Mouse (Mus musculus): ENCODE results near the gene Sipa1l1. TPM values are rescaled to one million over a fixed set of nuclear protein-coding genes. Genes with fewer than 3 reads are reported as not detected.
"Not testable (repeated sequence)": the region's sequence is repeated elsewhere in the genome, so short reads cannot be mapped to it uniquely, and the experiment has no call there.

Sipa1l1 gene
- total RNA-seq, 2 experiments from 2014 or later: 26.9 to 29.9 TPM

- no peak for ATAC-seq (replicated peaks; ENCODE audit: poor library complexity)
Observed at GRCm38 (mm10) chr12:82173623-82174022, 4.5 kb downstream of the Sipa1l1 start.

DNA sequence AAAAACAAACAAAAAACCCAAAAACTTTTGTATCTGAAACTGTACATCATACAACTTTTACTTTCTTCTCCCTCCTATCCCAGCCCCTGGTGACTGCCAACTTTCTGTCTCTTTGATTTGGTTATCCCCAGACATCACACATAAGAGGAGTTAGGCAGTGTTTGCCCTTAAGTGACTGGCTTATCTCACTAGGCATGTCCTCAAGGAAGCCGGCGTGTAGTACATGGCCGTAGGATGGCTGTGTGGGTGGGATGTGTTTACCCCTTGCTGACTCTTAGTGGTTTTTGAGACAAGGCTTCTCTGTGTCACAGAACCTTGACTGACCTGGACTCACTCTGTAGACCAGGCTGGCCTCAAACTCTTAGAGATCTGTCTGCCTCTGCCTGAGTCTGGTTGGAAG, 6.6 kb downstream of the Sipa1l1 start:
- ATAC-seq (replicated peaks; ENCODE audit: poor library complexity): peak; percentile 58

- no peak for ATAC-seq (replicated peaks; ENCODE audit: poor library complexity)
Observed at GRCm38 (mm10) chr12:82178636-82179035, 9.5 kb downstream of the Sipa1l1 start.

GRCm38 (mm10) chr12:82179626-82180025, 10.5 kb downstream of the Sipa1l1 start:
- ATAC-seq (replicated peaks; ENCODE audit: poor library complexity): no peak

DNA sequence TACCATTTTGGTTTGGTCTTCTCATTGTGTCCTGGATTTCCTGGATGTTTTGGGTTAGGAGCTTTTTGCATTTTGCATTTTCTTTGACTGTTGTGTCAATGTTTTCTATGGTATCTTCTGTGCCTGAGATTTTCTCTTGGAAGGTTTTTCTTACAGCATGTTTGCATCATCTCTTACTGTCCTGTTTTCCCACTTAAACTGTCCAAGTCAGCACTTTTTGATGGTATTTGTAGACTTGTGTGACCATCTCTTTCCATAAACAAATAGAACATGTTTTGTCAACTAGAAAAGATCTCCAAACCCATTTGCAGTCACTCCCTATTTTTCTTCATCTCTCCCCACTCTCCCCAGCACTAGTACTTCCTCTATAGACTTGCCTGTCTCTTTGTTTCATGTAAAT, 17.0 kb downstream of the Sipa1l1 start:
- not testable (repeated sequence) for ATAC-seq (replicated peaks; ENCODE audit: poor library complexity)

- no peak for ATAC-seq (replicated peaks; ENCODE audit: poor library complexity)
Observed at GRCm38 (mm10) chr12:82186740-82187139, 17.6 kb downstream of the Sipa1l1 start.

DNA sequence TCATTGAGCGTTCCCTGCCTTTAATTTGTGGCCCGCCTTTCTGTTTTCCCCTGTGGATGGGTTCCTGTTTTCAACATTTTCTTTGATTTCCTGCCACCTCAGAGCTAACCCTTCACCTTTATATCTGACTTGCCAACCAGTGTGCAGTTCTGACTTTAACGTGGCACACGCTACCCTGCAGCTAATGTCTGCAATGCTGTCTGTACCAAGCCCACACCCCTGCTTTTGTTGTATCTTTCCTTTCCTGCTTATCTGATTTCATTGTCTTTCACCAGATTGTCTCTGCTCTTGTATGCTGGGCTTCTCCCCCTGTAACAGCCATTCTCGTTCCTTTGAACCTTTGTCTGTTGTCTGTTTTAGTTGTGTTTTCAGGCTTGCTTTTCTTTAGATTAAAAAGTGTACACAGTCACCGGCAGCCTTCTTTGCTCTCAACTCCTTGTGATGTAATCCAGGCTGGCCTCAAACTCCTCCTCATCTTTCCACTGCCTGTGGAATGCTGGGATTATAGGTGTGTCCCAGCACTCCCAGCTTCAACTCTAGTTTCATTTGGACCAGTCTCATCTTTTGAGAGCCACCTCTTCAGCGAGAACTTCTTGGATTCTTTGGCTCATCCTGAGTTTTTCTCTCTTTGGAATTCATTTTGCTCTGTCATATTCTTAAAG, 18.2 kb downstream of the Sipa1l1 start:
- no peak for ATAC-seq (replicated peaks; ENCODE audit: poor library complexity)

- ATAC-seq (replicated peaks; ENCODE audit: poor library complexity): no peak
Observed at GRCm38 (mm10) chr12:82188321-82189075, 19.4 kb downstream of the Sipa1l1 start.

GRCm38 (mm10) chr12:82189076-82189675, 20.1 kb downstream of the Sipa1l1 start:
- ATAC-seq (replicated peaks; ENCODE audit: poor library complexity): no peak

DNA sequence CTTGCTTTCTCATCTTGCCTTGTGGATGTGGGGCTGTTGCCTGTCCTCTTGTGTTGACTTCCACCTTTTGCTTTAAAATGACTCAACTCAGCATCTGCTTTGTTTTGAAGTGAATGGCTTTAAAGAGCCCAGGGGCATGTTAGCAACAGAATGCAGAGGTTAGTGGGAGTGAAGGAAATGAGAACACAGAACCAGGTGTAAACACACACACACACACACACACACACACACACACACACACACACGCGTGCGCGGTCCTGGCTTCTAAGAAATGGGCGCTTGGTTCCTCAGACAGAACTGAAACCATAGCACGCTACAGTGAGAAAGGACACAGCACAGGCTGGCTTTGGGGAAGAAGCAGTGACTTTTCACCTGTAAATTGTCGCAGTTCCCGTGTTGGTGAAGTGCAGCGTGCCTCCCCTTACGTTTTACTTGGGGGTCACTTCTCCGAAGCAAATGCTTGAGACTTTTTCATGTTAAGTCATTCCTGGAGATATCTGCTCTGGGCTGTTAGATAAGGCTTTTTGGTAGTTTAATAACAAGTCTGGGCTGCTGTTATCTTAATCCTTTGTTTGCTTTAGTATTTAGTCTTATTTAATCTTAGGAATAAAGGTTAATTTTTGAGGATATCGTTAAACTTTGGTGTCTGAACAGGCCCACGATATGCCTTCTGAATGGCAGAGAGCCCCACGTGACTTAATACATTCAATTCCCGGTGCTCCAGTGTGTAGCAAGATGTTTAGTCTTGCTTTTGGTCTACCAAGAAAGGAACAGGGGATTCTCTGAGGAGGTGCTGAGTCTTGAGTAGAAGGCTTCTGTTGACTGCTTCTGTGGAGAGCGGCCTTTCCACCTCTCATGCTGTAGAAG, 20.8 kb downstream of the Sipa1l1 start:
- ATAC-seq (replicated peaks; ENCODE audit: poor library complexity): peak; percentile 50

- no peak for ATAC-seq (replicated peaks; ENCODE audit: poor library complexity)
Observed at GRCm38 (mm10) chr12:82190582-82190965, 21.5 kb downstream of the Sipa1l1 start.

DNA sequence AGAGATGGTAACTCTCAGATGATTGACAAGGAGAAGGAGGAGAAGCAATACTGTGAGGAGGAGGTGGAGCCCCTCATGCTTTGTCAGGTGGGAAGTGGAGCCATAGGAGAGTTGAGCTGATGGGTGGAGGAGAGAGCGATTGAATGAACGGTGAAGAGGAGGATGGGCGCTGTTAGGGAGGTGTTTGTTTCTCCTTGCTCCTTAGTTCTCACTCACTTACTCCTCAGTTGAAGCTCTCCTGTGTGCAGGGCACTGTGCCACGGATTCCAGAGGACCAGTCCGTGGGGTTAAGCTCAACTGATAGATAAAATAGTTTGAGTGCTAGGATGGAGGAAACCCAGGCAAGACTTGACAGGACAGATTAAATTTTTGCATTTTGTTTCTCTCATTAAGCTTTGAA, 22.6 kb downstream of the Sipa1l1 start:
- ATAC-seq (replicated peaks; ENCODE audit: poor library complexity): no peak

DNA sequence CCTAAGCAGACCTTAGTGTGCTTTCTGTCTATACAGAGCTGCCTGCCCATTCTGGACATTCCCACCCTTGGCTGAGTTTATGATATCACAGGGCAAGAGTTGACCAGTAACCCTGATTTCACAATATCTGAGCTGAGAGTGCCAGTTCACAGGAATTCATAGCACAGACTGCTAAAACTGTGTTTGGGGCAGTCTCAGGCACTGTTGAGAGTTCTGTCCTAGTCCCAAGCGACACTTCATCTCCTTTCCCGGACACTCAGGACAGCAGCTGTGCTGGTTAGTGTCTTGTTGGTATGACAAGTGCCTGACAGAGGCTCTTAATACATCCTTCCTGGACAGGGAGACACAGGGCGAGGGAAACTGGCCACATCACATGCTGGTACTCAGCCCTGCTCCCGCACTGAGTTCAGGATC, 23.5 kb downstream of the Sipa1l1 start:
- ATAC-seq (replicated peaks; ENCODE audit: poor library complexity): no peak

DNA sequence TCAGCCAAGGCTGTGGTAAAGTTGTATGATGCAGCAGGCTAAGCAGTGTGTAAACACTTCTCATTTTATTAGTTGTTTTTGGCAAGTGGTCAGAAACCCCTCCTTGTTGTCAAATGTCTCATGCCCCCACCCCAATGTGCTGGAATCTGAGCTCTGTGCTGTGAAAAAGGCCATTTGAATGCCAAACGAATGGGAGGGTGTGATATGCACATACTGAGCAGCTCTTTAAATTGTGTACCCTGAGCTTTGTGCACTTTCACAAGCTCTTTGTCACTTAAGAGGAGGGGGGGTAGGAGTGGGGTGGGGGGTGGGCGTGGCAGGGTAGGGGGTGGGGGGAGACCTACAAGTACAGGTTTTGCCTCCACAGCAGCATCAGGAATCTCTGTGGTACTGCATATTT, 24.4 kb downstream of the Sipa1l1 start:
- ATAC-seq (replicated peaks; ENCODE audit: poor library complexity): no peak

DNA sequence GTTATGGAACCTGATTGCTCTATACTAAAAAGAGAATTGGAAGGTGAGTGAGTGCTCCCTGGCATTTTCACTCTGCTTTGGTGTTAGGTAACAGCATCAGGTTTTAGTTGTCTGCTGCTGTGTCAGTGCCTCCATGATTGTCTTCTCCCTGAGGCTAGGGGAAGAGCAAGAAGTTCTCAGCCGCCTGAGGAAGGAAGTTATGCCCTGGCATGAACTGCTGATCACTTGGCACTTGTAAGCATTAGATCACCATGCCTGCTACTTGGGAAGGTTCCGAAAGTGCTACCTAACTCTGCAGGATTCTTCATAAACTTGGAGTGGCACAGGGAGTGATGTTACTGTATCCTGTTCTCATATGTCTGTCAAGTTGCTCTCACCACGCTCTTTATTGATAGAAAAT, 25.8 kb downstream of the Sipa1l1 start:
- no peak for ATAC-seq (replicated peaks; ENCODE audit: poor library complexity)

DNA sequence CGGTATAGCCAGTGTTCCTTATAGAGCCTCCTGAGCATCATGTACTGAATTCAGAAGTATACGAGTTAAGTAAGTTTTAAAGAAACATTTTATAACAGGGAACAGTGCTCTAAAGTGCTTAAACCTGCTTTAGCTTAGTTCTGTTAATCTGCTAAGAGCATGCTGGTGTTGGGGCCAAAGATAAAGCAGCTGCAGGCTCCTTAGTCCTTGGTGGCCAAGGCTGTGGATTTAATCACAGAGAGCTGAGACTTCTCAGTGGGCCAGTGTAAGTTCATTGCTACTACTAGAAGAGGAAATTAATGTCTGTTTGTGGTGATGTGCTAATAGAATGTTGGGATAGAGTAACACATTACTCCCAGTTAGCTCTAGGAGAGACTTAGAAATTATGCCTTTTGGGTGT, 27.1 kb downstream of the Sipa1l1 start:
- ATAC-seq (replicated peaks; ENCODE audit: poor library complexity): peak; percentile 85

DNA sequence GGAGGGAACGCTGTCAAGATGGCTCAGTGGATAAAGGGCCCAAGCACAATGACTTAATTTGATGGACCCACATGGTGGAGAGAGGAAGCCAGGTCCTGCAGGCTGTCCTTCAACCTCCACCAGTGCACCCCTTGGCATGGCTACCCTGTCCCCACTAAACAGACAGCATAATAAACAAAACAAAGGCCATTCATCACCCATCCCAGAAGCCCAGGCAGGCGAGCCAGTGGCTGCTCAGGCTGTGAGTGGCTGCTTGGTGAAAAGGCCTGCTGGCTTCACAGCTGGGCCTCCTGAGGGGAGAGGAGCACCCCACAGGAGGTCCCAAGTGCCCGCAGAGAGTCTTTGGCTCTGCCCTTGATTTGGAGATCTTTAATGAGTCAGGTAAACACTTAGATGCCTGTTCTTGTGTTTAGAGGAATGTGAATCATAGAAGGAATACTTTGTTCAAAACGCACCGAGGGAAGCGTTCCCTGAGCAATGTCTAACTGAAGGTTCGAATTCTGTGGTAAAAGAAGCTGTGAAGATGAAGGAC, 27.6 kb downstream of the Sipa1l1 start:
- ATAC-seq (replicated peaks; ENCODE audit: poor library complexity): peak; percentile 13; the same call in 1 of the 2 replicates

DNA sequence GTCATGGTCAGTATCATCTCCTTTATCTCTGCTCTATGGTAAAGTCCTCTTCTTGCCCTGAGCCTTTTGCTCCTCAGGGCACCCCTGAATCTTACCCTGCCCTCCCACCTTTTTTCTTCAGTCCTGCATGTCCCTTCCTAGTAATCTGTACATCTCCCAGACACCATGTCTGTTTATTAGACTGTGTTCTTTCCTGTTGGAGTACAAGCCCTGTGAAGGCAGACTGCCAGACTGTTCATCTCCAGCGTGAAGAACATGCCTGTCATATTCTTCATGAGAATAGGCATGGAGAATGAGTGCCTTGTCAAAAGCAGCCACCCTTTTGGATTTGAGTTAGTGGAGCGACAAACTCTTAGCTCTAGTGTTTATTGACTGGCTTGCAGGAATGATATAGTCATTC, 28.1 kb downstream of the Sipa1l1 start:
- ATAC-seq (replicated peaks; ENCODE audit: poor library complexity): no peak

GRCm38 (mm10) chr12:82199286-82199685, 30.2 kb downstream of the Sipa1l1 start:
- no peak for ATAC-seq (replicated peaks; ENCODE audit: poor library complexity)

DNA sequence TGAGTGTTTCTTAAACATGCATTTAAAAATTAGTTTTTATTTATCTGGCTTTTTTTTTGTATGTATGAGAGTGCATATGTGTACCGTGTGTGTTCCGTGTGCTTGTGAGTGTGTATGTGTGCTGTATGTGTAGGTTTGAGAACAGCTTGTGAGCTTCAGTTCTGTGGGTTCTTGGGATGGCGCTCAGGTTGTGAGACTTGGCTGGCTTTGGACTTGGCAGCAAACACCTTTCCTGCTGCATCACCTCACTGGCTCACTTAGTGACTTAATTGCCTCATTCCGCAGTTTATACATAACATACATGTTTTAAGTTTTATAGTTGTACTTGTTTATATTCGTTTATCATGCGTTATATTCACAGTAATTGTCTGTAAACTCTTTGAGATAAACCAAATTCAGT, 35.0 kb downstream of the Sipa1l1 start:
- ATAC-seq (replicated peaks; ENCODE audit: poor library complexity): no peak
